Mouse (Mus musculus) embryonic facial prominence, embryonic 12.5 days (tissue): ENCODE data around the gene Atxn7. TPM values are rescaled to one million over a fixed set of nuclear protein-coding genes. Genes with fewer than 3 reads are reported as not detected.

Source experiments
- ATAC-seq: fragments of 200-750 bp; cut with Nextera tagmentation; 2 replicates; pipeline ENCODE4 v1.8.0; 2017; ENCODE audit not compliant: insufficient number of reproducible peaks, insufficient read depth, low FRiP score, low TSS enrichment
- H3K27ac ChIP-seq: fragments of 300-500 bp; sonication (generic); 2 replicates; pipeline ENCODE4 v1.5.1; 2016; ENCODE audit warnings: mild to moderate bottlenecking
- H3K27me3 ChIP-seq: fragments of 300-500 bp; sonication (generic); 2 replicates; pipeline ENCODE4 v1.6.1; 2016; ENCODE audit warnings: mild to moderate bottlenecking, moderate library complexity
- H3K36me3 ChIP-seq: fragments of 300-500 bp; sonication (generic); 2 replicates; pipeline ENCODE4 v1.6.1; 2016; ENCODE audit warnings: mild to moderate bottlenecking
- H3K4me1 ChIP-seq: fragments of 300-500 bp; sonication (generic); 2 replicates; pipeline ENCODE4 v1.6.1; 2016
- H3K4me2 ChIP-seq: fragments of 300-500 bp; sonication (generic); replicated peaks from 2 replicates; pipeline ENCODE4 v1.6.1; 2016; ENCODE audit warnings: mild to moderate bottlenecking, moderate library complexity
- H3K4me3 ChIP-seq: fragments of 300-500 bp; sonication (generic); 2 replicates; pipeline ENCODE4 v1.5.1; 2016; ENCODE audit warnings: mild to moderate bottlenecking
- H3K9ac ChIP-seq: fragments of 300-500 bp; sonication (generic); 2 replicates; pipeline ENCODE4 v1.6.1; 2016; ENCODE audit warnings: mild to moderate bottlenecking, moderate library complexity
- H3K9me3 ChIP-seq: fragments of 300-500 bp; sonication (generic); 2 replicates; pipeline ENCODE4 v1.6.1; 2016; ENCODE audit warnings: mild to moderate bottlenecking, moderate library complexity
- WGBS: fragments of 180-500 bp; shearing (Covaris S2); methylation state at CpG from one replicate; pipeline ENCODE4 v1.1.7; 2016; 5-methylcytosine and 5-hydroxymethylcytosine counted together
- polyA plus RNA-seq: library from polyadenylated mRNA; unstranded; fragments of >200 nt; fragmentation: Nextera tagmentation; extraction: Ambion mirVana; gene quantifications from 2 replicates; pipeline ENCODE4 v1.2.1, GENCODE M21; 2016

The Atxn7 gene
- polyA plus RNA-seq, 1 experiment from 2014 or later: 5.0 TPM

- H3K4me3 ChIP-seq: no peak overlapping the region
- no peaks in the 10 kb centered on the region for H3K4me1 ChIP-seq
- no peaks in the 10 kb centered on the region for H3K27me3 ChIP-seq
- peaks cover 34% of the 10 kb centered on the region for H3K36me3 ChIP-seq
- no peak overlapping the region for H3K9ac ChIP-seq
- H3K4me2 ChIP-seq: no peak overlapping the region
- H3K27ac ChIP-seq: no peak overlapping the region
- WGBS: 29% methylated on average over 10 of the region's 10 CpGs
- no peaks in the 10 kb centered on the region for H3K9me3 ChIP-seq
- ATAC-seq: no peak
These were observed 137.2 kb downstream of the Atxn7 start for GRCm38 (mm10) chr14:14098330-14098980.

- H3K27ac ChIP-seq: no peak overlapping the region
- peaks cover 34% of the 10 kb centered on the region for H3K36me3 ChIP-seq
- no peak for ATAC-seq
- no peak overlapping the region for H3K4me2 ChIP-seq
- no peak overlapping the region for H3K4me3 ChIP-seq
- H3K4me1 ChIP-seq: no peaks in the 10 kb centered on the region
- H3K27me3 ChIP-seq: no peaks in the 10 kb centered on the region
- 88% methylated on average over 8 of the region's 8 CpGs for WGBS
- H3K9me3 ChIP-seq: no peaks in the 10 kb centered on the region
- no peak overlapping the region for H3K9ac ChIP-seq
These were observed 139.6 kb downstream of the Atxn7 start for GRCm38 (mm10) chr14:14100773-14101280.

- H3K27ac ChIP-seq: no peak overlapping the region
- no peak for ATAC-seq
- 88% methylated on average over 9 of the region's 9 CpGs for WGBS
- peaks cover 30% of the 10 kb centered on the region for H3K36me3 ChIP-seq
- no peak overlapping the region for H3K4me2 ChIP-seq
- no peak overlapping the region for H3K4me3 ChIP-seq
- no peaks in the 10 kb centered on the region for H3K9me3 ChIP-seq
- no peak overlapping the region for H3K9ac ChIP-seq
- H3K4me1 ChIP-seq: no peaks in the 10 kb centered on the region
- H3K27me3 ChIP-seq: no peaks in the 10 kb centered on the region
These were observed 140.1 kb downstream of the Atxn7 start for GRCm38 (mm10) chr14:14101296-14101695.

- 79% methylated on average over 13 of the region's 13 CpGs for WGBS
- no peak overlapping the region for H3K27ac ChIP-seq
- H3K27me3 ChIP-seq: no peaks in the 10 kb centered on the region
- H3K4me1 ChIP-seq: no peaks in the 10 kb centered on the region
- H3K4me3 ChIP-seq: no peak overlapping the region
- H3K4me2 ChIP-seq: no peak overlapping the region
- ATAC-seq: no peak
- no peak overlapping the region for H3K9ac ChIP-seq
- peaks cover 29% of the 10 kb centered on the region for H3K36me3 ChIP-seq
- no peaks in the 10 kb centered on the region for H3K9me3 ChIP-seq
These were observed 143.1 kb downstream of the Atxn7 start for GRCm38 (mm10) chr14:14104213-14104929.

GRCm38 (mm10) chr14:14104930-14105318, 143.7 kb downstream of the Atxn7 start:
- Histone ChIP-seq H3K36me3 (peaks cover 26% of the 10 kb centered on the region), H3K27me3 (no peaks in the 10 kb centered on the region), H3K9ac (no peak overlapping the region), H3K9me3 (no peaks in the 10 kb centered on the region), H3K27ac (no peak overlapping the region), H3K4me3 (no peak overlapping the region), H3K4me1 (no peaks in the 10 kb centered on the region), H3K4me2 (no peak overlapping the region)
- no peak for ATAC-seq
- 79% methylated on average over 2 of the region's 2 CpGs for WGBS

- H3K36me3 ChIP-seq: peaks cover 38% of the 10 kb centered on the region
- no peak for ATAC-seq
- H3K4me3 ChIP-seq: no peak overlapping the region
- no peak overlapping the region for H3K9ac ChIP-seq
- H3K4me2 ChIP-seq: no peak overlapping the region
- H3K9me3 ChIP-seq: no peaks in the 10 kb centered on the region
- H3K4me1 ChIP-seq: no peaks in the 10 kb centered on the region
- WGBS: 88% methylated on average over 4 of the region's 4 CpGs
- H3K27ac ChIP-seq: no peak overlapping the region
- no peaks in the 10 kb centered on the region for H3K27me3 ChIP-seq
These were observed 149.5 kb downstream of the Atxn7 start for GRCm38 (mm10) chr14:14110710-14111109.

- Histone ChIP-seq H3K4me2 (peak within 1 kb of the TSS; percentile 87), H3K36me3 (peaks cover 29% of the 10 kb centered on the region), H3K27me3 (no peaks in the 10 kb centered on the region), H3K9me3 (no peaks in the 10 kb centered on the region), H3K4me3 (peak within 1 kb of the TSS; percentile 98), H3K4me1 (peaks cover 8% of the 10 kb centered on the region; the same call in 1 of the 2 replicates), H3K9ac (peak within 1 kb of the TSS; percentile 96), H3K27ac (peak within 1 kb of the TSS; percentile 75)
- 1% methylated on average over 68 of the region's 68 CpGs for WGBS
- ATAC-seq: peak; percentile 94
These were observed 159.2 kb downstream of the Atxn7 start, which contains the start of gene Psmd6 for GRCm38 (mm10) chr14:14120230-14121096. Gene Psmd6 (minus strand): TSS chr14:14120984.

Other genes with a start within 250 kb of the Atxn7 start
- gene Gm281, start 47.0 kb upstream of the Atxn7 start, polyA plus RNA-seq: not detected in 2 replicates
- gene Thoc7, start 412 bp downstream of the Atxn7 start, polyA plus RNA-seq: 191 and 193 TPM in 2 replicates
- 268 TPM in 2 replicates for gene Psmd6, start 159.5 kb downstream of the Atxn7 start, polyA plus RNA-seq
- gene Olfr720, start 225.4 kb downstream of the Atxn7 start, polyA plus RNA-seq: 0.10 TPM in 1 of 2 replicates, not detected in the other